Mouse (Mus musculus): Measurements from ENCODE around the gene Kel.

Kel gene

GRCm38 (mm10) chr6:41704123-41704522 is at the start of gene Kel:
Kel (minus strand) TSS chr6:41704339.
- no peak for DNase-seq

- DNase-seq, result no peak
Observed at GRCm38 (mm10) chr6:41744664-41745392, 40.7 kb upstream of the Kel start.

GRCm38 (mm10) chr6:41741101-41741500 is 37.0 kb upstream of the Kel start:
- DNase-seq, result no peak

- no peak for DNase-seq
Observed at GRCm38 (mm10) chr6:41734719-41735470, 30.8 kb upstream of the Kel start.

- DNase-seq, result no peak
Observed at GRCm38 (mm10) chr6:41727989-41728609, 24.0 kb upstream of the Kel start.

GRCm38 (mm10) chr6:41721430-41721829 is 17.3 kb upstream of the Kel start:
- no peak for DNase-seq

GRCm38 (mm10) chr6:41710281-41710680 is 6.1 kb upstream of the Kel start:
- no peak for DNase-seq

GRCm38 (mm10) chr6:41706275-41706674 is 2.1 kb upstream of the Kel start:
- no peak for DNase-seq

- DNase-seq, result no peak
Observed at GRCm38 (mm10) chr6:41702928-41703327, 1.2 kb downstream of the Kel start.

- no peak for DNase-seq
Observed at GRCm38 (mm10) chr6:41701245-41701644, 2.9 kb downstream of the Kel start.

- no peak for DNase-seq
Observed at GRCm38 (mm10) chr6:41694407-41694806, 9.7 kb downstream of the Kel start.

- DNase-seq, result no peak
Observed at GRCm38 (mm10) chr6:41692200-41692599, 11.9 kb downstream of the Kel start.

- no peak for DNase-seq
Observed at GRCm38 (mm10) chr6:41685596-41685995, 18.5 kb downstream of the Kel start.

GRCm38 (mm10) chr6:41684911-41685310 is 19.2 kb downstream of the Kel start:
- no peak for DNase-seq

GRCm38 (mm10) chr6:41684131-41684530 is 20.0 kb downstream of the Kel start, which contains the start of gene Llcfc1:
Llcfc1 (plus strand) TSS chr6:41684431.
- no peak for DNase-seq

GRCm38 (mm10) chr6:41681656-41682055 is 22.5 kb downstream of the Kel start:
- DNase-seq, result no peak

GRCm38 (mm10) chr6:41680669-41681068 is 23.5 kb downstream of the Kel start, which contains the start of gene Trpv5:
Trpv5 (minus strand) TSS chr6:41680769.
- DNase-seq, result no peak

GRCm38 (mm10) chr6:41676530-41676929 is 27.6 kb downstream of the Kel start:
- no peak for DNase-seq

- DNase-seq, result no peak
Observed at GRCm38 (mm10) chr6:41662320-41662719, 41.8 kb downstream of the Kel start.

- no peak for DNase-seq
Observed at GRCm38 (mm10) chr6:41658487-41658886, 45.7 kb downstream of the Kel start.

GRCm38 (mm10) chr6:41654648-41655047 is 49.5 kb downstream of the Kel start:
- DNase-seq, result no peak

- no peak for DNase-seq
Observed at GRCm38 (mm10) chr6:41653173-41653572, 51.0 kb downstream of the Kel start.

- DNase-seq, result no peak
Observed at GRCm38 (mm10) chr6:41646672-41647071, 57.5 kb downstream of the Kel start.

GRCm38 (mm10) chr6:41646220-41646619 is 57.9 kb downstream of the Kel start:
- DNase-seq, result no peak

Data from right cerebral cortex, postnatal 14 days (tissue).